Mouse (Mus musculus): ENCODE data around the gene Armc2. TPM values are rescaled to one million over a fixed set of nuclear protein-coding genes. Genes with fewer than 3 reads are reported as not detected.

Armc2 gene
- total RNA-seq, 1 experiment from 2014 or later, result 0.94 TPM

- no peak for ATAC-seq (replicated peaks in 1 of 2; ENCODE audit: insufficient read depth in 1 of 2, low FRiP score in 2 of 2, low TSS enrichment in 1 of 2, low read depth in 1 of 2, poor library complexity in 2 of 2, severe bottlenecking in 2 of 2)
These were observed 152.0 kb downstream of the Armc2 start for GRCm38 (mm10) chr10:41866069-41866837.

Other genes with a start within 250 kb of the Armc2 start
- 52.7 and 67.1 TPM in 2 replicates for gene Cep57l1, start 208.6 kb downstream of the Armc2 start, total RNA-seq (2017)
- gene Sesn1, start 208.5 kb downstream of the Armc2 start, total RNA-seq (2017), result 58.3 and 106 TPM in 2 replicates

All from hematopoietic stem cell, adult 5-6 weeks (primary cell).